Mouse (Mus musculus): ENCODE data around the gene Haao. TPM values are rescaled to one million over a fixed set of nuclear protein-coding genes. Genes with fewer than 3 reads are reported as not detected.
A peak's percentile ranks its signal among the peaks of the same experiment; 100 is the strongest.
"Not testable (repeated sequence)": the region's sequence is repeated elsewhere in the genome, so short reads cannot be mapped to it uniquely, and the experiment has no call there.

The Haao gene
- polyA plus RNA-seq, 1 experiment from 2014 or later = 0.25 TPM

- Histone ChIP-seq H3K4me3 (peak overlapping the region; percentile 82), H3K27ac (peak overlapping the region; percentile 94), H3K36me3 (replicated peaks) (no peaks in the 10 kb centered on the region), H3K9me3 (no peaks in the 10 kb centered on the region), H3K27me3 (ENCODE audit: poor library complexity, severe bottlenecking) (peaks cover 21% of the 10 kb centered on the region), H3K4me1 (peaks cover 14% of the 10 kb centered on the region)
- DNase-seq (ENCODE audit: extremely low spot score, low spot score) = peak; percentile 98
- WGBS = under 1% methylated on average over 62 of the region's 62 CpGs
These were observed 13.8 kb upstream of the Haao start for GRCm38 (mm10) chr17:83861444-83862133.

- peaks cover 12% of the 10 kb centered on the region for H3K4me1 ChIP-seq
- peak overlapping the region; percentile 82 for H3K4me3 ChIP-seq
- not testable (repeated sequence) for H3K9me3 ChIP-seq; H3K36me3 ChIP-seq (replicated peaks); H3K27ac ChIP-seq; DNase-seq (ENCODE audit: extremely low spot score, low spot score)
- WGBS = 62% methylated on average over 8 of the region's 8 CpGs
- peaks cover 21% of the 10 kb centered on the region for H3K27me3 ChIP-seq (ENCODE audit: poor library complexity, severe bottlenecking)
These were observed 13.2 kb upstream of the Haao start for GRCm38 (mm10) chr17:83860968-83861367.

GRCm38 (mm10) chr17:83860224-83860623 is 12.5 kb upstream of the Haao start:
- Histone ChIP-seq H3K27me3 (ENCODE audit: poor library complexity, severe bottlenecking) (peaks cover 21% of the 10 kb centered on the region), H3K36me3 (replicated peaks) (no peaks in the 10 kb centered on the region), H3K4me1 (peaks cover 12% of the 10 kb centered on the region), H3K9me3 (no peaks in the 10 kb centered on the region), H3K27ac (no peak overlapping the region), H3K4me3 (no peak overlapping the region)
- WGBS = 85% methylated on average over 7 of the region's 7 CpGs
- no peak for DNase-seq (ENCODE audit: extremely low spot score, low spot score)

GRCm38 (mm10) chr17:83859639-83860038 is 11.9 kb upstream of the Haao start:
- WGBS = 87% methylated on average over 4 of the region's 4 CpGs
- Histone ChIP-seq H3K36me3 (replicated peaks) (no peaks in the 10 kb centered on the region), H3K4me1 (peaks cover 12% of the 10 kb centered on the region), H3K27me3 (ENCODE audit: poor library complexity, severe bottlenecking) (peaks cover 18% of the 10 kb centered on the region), H3K9me3 (no peaks in the 10 kb centered on the region), H3K27ac (no peak overlapping the region), H3K4me3 (no peak overlapping the region)
- DNase-seq (ENCODE audit: extremely low spot score, low spot score) = no peak

GRCm38 (mm10) chr17:83858413-83858812 is 10.7 kb upstream of the Haao start:
- Histone ChIP-seq H3K27ac (no peak overlapping the region), H3K4me1 (peaks cover 16% of the 10 kb centered on the region), H3K9me3 (no peaks in the 10 kb centered on the region), H3K27me3 (ENCODE audit: poor library complexity, severe bottlenecking) (peaks cover 8% of the 10 kb centered on the region), H3K36me3 (replicated peaks) (no peaks in the 10 kb centered on the region), H3K4me3 (no peak overlapping the region)
- DNase-seq (ENCODE audit: extremely low spot score, low spot score) = no peak
- 90% methylated on average over 7 of the region's 7 CpGs for WGBS

GRCm38 (mm10) chr17:83854284-83854918 is 6.6 kb upstream of the Haao start:
- Histone ChIP-seq H3K9me3 (no peaks in the 10 kb centered on the region), H3K4me1 (peaks cover 14% of the 10 kb centered on the region), H3K27me3 (ENCODE audit: poor library complexity, severe bottlenecking) (peaks cover 9% of the 10 kb centered on the region; the same call in 1 of the 2 replicates), H3K4me3 (peak overlapping the region; percentile 10), H3K36me3 (replicated peaks) (no peaks in the 10 kb centered on the region), H3K27ac (no peak overlapping the region)
- WGBS = 45% methylated on average over 12 of the region's 12 CpGs
- DNase-seq (ENCODE audit: extremely low spot score, low spot score) = peak; percentile 42

GRCm38 (mm10) chr17:83853831-83854230 is 6.1 kb upstream of the Haao start:
- H3K4me1 ChIP-seq = peaks cover 20% of the 10 kb centered on the region
- H3K9me3 ChIP-seq = no peaks in the 10 kb centered on the region
- H3K36me3 ChIP-seq (replicated peaks) = no peaks in the 10 kb centered on the region
- H3K27me3 ChIP-seq (ENCODE audit: poor library complexity, severe bottlenecking) = peaks cover 11% of the 10 kb centered on the region; the same call in 1 of the 2 replicates
- DNase-seq (ENCODE audit: extremely low spot score, low spot score) = no peak
- peak overlapping the region; percentile 10 for H3K4me3 ChIP-seq
- H3K27ac ChIP-seq = no peak overlapping the region
- WGBS = 52% methylated on average over 3 of the region's 3 CpGs

- DNase-seq (ENCODE audit: extremely low spot score, low spot score) = no peak
- H3K36me3 ChIP-seq (replicated peaks) = no peaks in the 10 kb centered on the region
- no peak overlapping the region for H3K27ac ChIP-seq
- H3K4me3 ChIP-seq = no peak overlapping the region
- H3K9me3 ChIP-seq = no peaks in the 10 kb centered on the region
- H3K4me1 ChIP-seq = peaks cover 31% of the 10 kb centered on the region
- H3K27me3 ChIP-seq (ENCODE audit: poor library complexity, severe bottlenecking) = peaks cover 21% of the 10 kb centered on the region
- whole genome bisulfite sequencing = 85% methylated on average over 5 of the region's 5 CpGs
These were observed 3.1 kb upstream of the Haao start for GRCm38 (mm10) chr17:83850864-83851263.

- H3K27me3 ChIP-seq (ENCODE audit: poor library complexity, severe bottlenecking) = peaks cover 21% of the 10 kb centered on the region
- 16% methylated on average over 9 of the region's 9 CpGs for WGBS
- peaks cover 31% of the 10 kb centered on the region for H3K4me1 ChIP-seq
- H3K27ac ChIP-seq = no peak overlapping the region
- no peaks in the 10 kb centered on the region for H3K36me3 ChIP-seq (replicated peaks)
- peak; percentile 81 for DNase-seq (ENCODE audit: extremely low spot score, low spot score)
- H3K4me3 ChIP-seq = no peak overlapping the region
- H3K9me3 ChIP-seq = no peaks in the 10 kb centered on the region
These were observed 2.7 kb upstream of the Haao start for GRCm38 (mm10) chr17:83850458-83850857.

- no peak for DNase-seq (ENCODE audit: extremely low spot score, low spot score)
- Histone ChIP-seq H3K4me1 (peaks cover 31% of the 10 kb centered on the region), H3K9me3 (no peaks in the 10 kb centered on the region), H3K27me3 (ENCODE audit: poor library complexity, severe bottlenecking) (peaks cover 21% of the 10 kb centered on the region), H3K27ac (no peak overlapping the region), H3K36me3 (replicated peaks) (no peaks in the 10 kb centered on the region), H3K4me3 (no peak overlapping the region)
- 86% methylated on average over 5 of the region's 5 CpGs for WGBS
These were observed 2.0 kb upstream of the Haao start for GRCm38 (mm10) chr17:83849717-83850116.

- H3K36me3 ChIP-seq (replicated peaks) = no peaks in the 10 kb centered on the region
- no peak for DNase-seq (ENCODE audit: extremely low spot score, low spot score)
- peaks cover 21% of the 10 kb centered on the region for H3K27me3 ChIP-seq (ENCODE audit: poor library complexity, severe bottlenecking)
- H3K4me3 ChIP-seq = no peak overlapping the region
- WGBS = 57% methylated on average over 12 of the region's 12 CpGs
- no peak overlapping the region for H3K27ac ChIP-seq
- peaks cover 26% of the 10 kb centered on the region for H3K4me1 ChIP-seq
- H3K9me3 ChIP-seq = no peaks in the 10 kb centered on the region
These were observed 1.4 kb upstream of the Haao start for GRCm38 (mm10) chr17:83849081-83849675.

GRCm38 (mm10) chr17:83848482-83848881 is 719 bp upstream of the Haao start:
- Histone ChIP-seq H3K27ac (no peak overlapping the region), H3K4me3 (no peak overlapping the region), H3K27me3 (ENCODE audit: poor library complexity, severe bottlenecking) (peaks cover 21% of the 10 kb centered on the region), H3K36me3 (replicated peaks) (no peaks in the 10 kb centered on the region), H3K9me3 (no peaks in the 10 kb centered on the region), H3K4me1 (peaks cover 31% of the 10 kb centered on the region)
- WGBS = 78% methylated on average over 4 of the region's 4 CpGs
- no peak for DNase-seq (ENCODE audit: extremely low spot score, low spot score)

- Histone ChIP-seq H3K4me3 (no peak overlapping the region), H3K9me3 (no peaks in the 10 kb centered on the region), H3K36me3 (replicated peaks) (no peaks in the 10 kb centered on the region), H3K27ac (no peak overlapping the region), H3K27me3 (ENCODE audit: poor library complexity, severe bottlenecking) (peaks cover 21% of the 10 kb centered on the region), H3K4me1 (peaks cover 31% of the 10 kb centered on the region)
- WGBS = 89% methylated on average over 6 of the region's 6 CpGs
- DNase-seq (ENCODE audit: extremely low spot score, low spot score) = no peak
These were observed 663 bp downstream of the Haao start for GRCm38 (mm10) chr17:83847100-83847499.
